Mouse (Mus musculus) urinary bladder, postnatal 10 days (tissue): ENCODE results near the gene Rnaseh2a.
"Not testable (repeated sequence)": the region's sequence is repeated elsewhere in the genome, so short reads cannot be mapped to it uniquely, and the experiment has no call there.

Experiments
- DNase-seq: peaks from one replicate; pipeline ENCODE4 v3.0.0; 2022; ENCODE audit warnings: low spot score

Gene Rnaseh2a

GRCm38 (mm10) chr8:84934860-84935259 lies 34.7 kb downstream of the Rnaseh2a start:
- no peak for DNase-seq

- DNase-seq, result no peak
Measured at GRCm38 (mm10) chr8:84933767-84934559, 35.6 kb downstream of the Rnaseh2a start.

GRCm38 (mm10) chr8:84930582-84930981 lies 39.0 kb downstream of the Rnaseh2a start:
- no peak for DNase-seq

GRCm38 (mm10) chr8:84928456-84929306 lies 40.9 kb downstream of the Rnaseh2a start:
- DNase-seq, result no peak

- no peak for DNase-seq
Measured at GRCm38 (mm10) chr8:84927513-84927912, 42.1 kb downstream of the Rnaseh2a start.

GRCm38 (mm10) chr8:84925557-84925956 lies 44.0 kb downstream of the Rnaseh2a start:
- no peak for DNase-seq

- no peak for DNase-seq
Measured at GRCm38 (mm10) chr8:84921596-84921995, 48.0 kb downstream of the Rnaseh2a start.

- no peak for DNase-seq
Measured at GRCm38 (mm10) chr8:84918646-84919045, 50.9 kb downstream of the Rnaseh2a start.

- DNase-seq, result no peak
Measured at GRCm38 (mm10) chr8:84917781-84918180, 51.8 kb downstream of the Rnaseh2a start.

GRCm38 (mm10) chr8:84915269-84915668 lies 54.3 kb downstream of the Rnaseh2a start:
- no peak for DNase-seq

- DNase-seq, result no peak
Measured at GRCm38 (mm10) chr8:84913960-84914359, 55.6 kb downstream of the Rnaseh2a start.

- no peak for DNase-seq
Measured at GRCm38 (mm10) chr8:84913502-84913900, 56.1 kb downstream of the Rnaseh2a start.

GRCm38 (mm10) chr8:84912895-84913501 lies 56.6 kb downstream of the Rnaseh2a start:
- DNase-seq, result no peak

- DNase-seq, result no peak
Measured at GRCm38 (mm10) chr8:84912391-84912790, 57.2 kb downstream of the Rnaseh2a start.

- DNase-seq, result no peak
Measured at GRCm38 (mm10) chr8:84911854-84912253, 57.7 kb downstream of the Rnaseh2a start.

- no peak for DNase-seq
Measured at GRCm38 (mm10) chr8:84910551-84910950, 59.0 kb downstream of the Rnaseh2a start.

GRCm38 (mm10) chr8:84909949-84910348 lies 59.6 kb downstream of the Rnaseh2a start:
- no peak for DNase-seq

GRCm38 (mm10) chr8:84909162-84909767 lies 60.3 kb downstream of the Rnaseh2a start:
- no peak for DNase-seq

- peak; percentile 74 for DNase-seq
Measured at GRCm38 (mm10) chr8:84908421-84909161, 61.0 kb downstream of the Rnaseh2a start, which contains the start of gene Dnase2a. Dnase2a (plus strand) TSS chr8:84908560.

- not testable (repeated sequence) for DNase-seq
Measured at GRCm38 (mm10) chr8:84907979-84908378, 61.6 kb downstream of the Rnaseh2a start.

- no peak for DNase-seq
Measured at GRCm38 (mm10) chr8:84907493-84907892, 62.1 kb downstream of the Rnaseh2a start.
